Mouse (Mus musculus) G1E (cell line): Measurements from ENCODE around the gene Fibp. TPM values are rescaled to one million over a fixed set of nuclear protein-coding genes. Genes with fewer than 3 reads are reported as not detected.

Source experiments
- ATAC-seq: 2 replicates; pipeline ENCODE4 v1.8.0; 2016; ENCODE audit warnings: mild to moderate bottlenecking; ENCODE audit not compliant: insufficient number of reproducible peaks, poor library complexity, low FRiP score, severe bottlenecking; ENCODE audit errors: extremely low read depth
- DNase-seq: peaks from one replicate; pipeline ENCODE4 v3.0.0; 2012; ENCODE audit warnings: low spot score
- H3K27me3 ChIP-seq: 2 replicates; pipeline ENCODE4 v1.6.1; 2012; ENCODE audit warnings: mild to moderate bottlenecking, low read length, inconsistent platforms; ENCODE audit not compliant: insufficient read depth
- H3K36me3 ChIP-seq: replicated peaks from 2 replicates; pipeline ENCODE3; 2012; ENCODE audit warnings: mild to moderate bottlenecking, inconsistent platforms
- H3K4me1 ChIP-seq: 2 replicates; pipeline ENCODE4 v1.6.1; 2012; ENCODE audit warnings: low read depth, low read length, inconsistent platforms, mixed read lengths; ENCODE audit not compliant: insufficient read depth
- H3K4me3 ChIP-seq: 2 replicates; pipeline ENCODE4 v1.5.1; 2012; ENCODE audit warnings: low read depth, mild to moderate bottlenecking, inconsistent platforms, low read length, moderate library complexity, mixed read lengths
- H3K9me3 ChIP-seq: replicated peaks from 2 replicates; pipeline ENCODE4 v1.6.1; 2012; ENCODE audit warnings: inconsistent platforms
- CTCF ChIP-seq: IDR thresholded peaks from 2 replicates; pipeline ENCODE4 v1.5.1; 2012; ENCODE audit warnings: low read depth, low read length, inconsistent platforms, mixed read lengths
- GATA1 ChIP-seq: IDR thresholded peaks from 2 replicates; pipeline ENCODE4 v1.6.1; 2012; ENCODE audit warnings: borderline replicate concordance, low read length, inconsistent platforms, mixed read lengths
- GATA2 ChIP-seq: IDR thresholded peaks from 2 replicates; pipeline ENCODE4 v1.6.1; 2012; ENCODE audit warnings: low read depth, low read length, inconsistent platforms, borderline replicate concordance
- POLR2AphosphoS5 ChIP-seq: IDR thresholded peaks from 2 replicates; pipeline ENCODE4 v1.6.1; 2012; ENCODE audit warnings: low read depth, low read length, inconsistent platforms; ENCODE audit not compliant: insufficient replicate concordance
- TAL1 ChIP-seq: conservative IDR thresholded peaks from 2 replicates; pipeline ENCODE4 v1.6.1; 2012; ENCODE audit warnings: low read depth, low read length, inconsistent platforms, mixed read lengths
- polyA plus RNA-seq: library from polyadenylated mRNA; stranded (reverse); fragments of >175 nt; gene quantifications from 2 replicates; pipeline ENCODE4 v1.2.3, GENCODE M21; 2012
- total RNA-seq, 2 experiments: library from RNA; stranded (forward) in 1 of 2; stranded (reverse) in 1 of 2; fragments of 200-1000 nt in 1 of 2; fragments of >200 nt in 1 of 2; fragmentation: Nextera tagmentation in 1 of 2; gene quantifications; 2 replicates each; pipeline ENCODE4 v1.2.3; 2014 to 2017

Gene Fibp
- total and polyA plus RNA-seq, 3 experiments: 50.8 to 162 (median 71.8) TPM

DNA sequence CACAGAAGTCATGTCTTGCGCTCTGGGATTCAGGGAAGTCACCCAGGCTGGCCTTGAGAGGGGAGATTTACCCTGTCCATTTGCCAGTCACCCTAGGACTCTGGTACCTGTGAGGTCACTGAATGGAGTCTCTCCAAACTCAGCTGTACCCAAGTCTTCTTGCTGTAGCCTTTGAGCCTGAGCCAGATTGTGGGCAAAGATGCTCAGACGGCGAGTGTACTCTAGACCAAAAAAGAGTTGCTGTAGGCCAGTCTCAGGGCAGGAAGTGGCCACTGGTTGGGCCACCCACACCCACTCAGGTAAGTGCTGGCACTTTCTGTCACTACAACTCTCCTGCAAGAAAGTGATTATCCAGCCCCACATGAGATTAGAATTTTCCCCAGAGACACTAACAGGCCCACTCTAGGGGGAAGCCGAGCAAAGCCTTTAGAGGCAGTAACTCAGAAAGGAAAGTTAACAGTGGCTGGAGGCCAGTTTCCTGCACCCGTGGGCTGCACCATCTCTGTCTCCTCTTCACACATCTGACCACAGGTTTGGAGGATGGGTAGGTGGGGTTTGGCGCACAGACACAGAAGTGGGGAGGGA is 6.6 kb downstream of the Fibp start:
- peaks cover 64% of the 10 kb centered on the region for H3K36me3 ChIP-seq
- H3K4me1 ChIP-seq: peaks cover 25% of the 10 kb centered on the region
- no peak for ATAC-seq
- H3K9me3 ChIP-seq: no peaks in the 10 kb centered on the region
- no peak for DNase-seq
- H3K4me3 ChIP-seq: no peak overlapping the region
- H3K27me3 ChIP-seq: peaks cover 8% of the 10 kb centered on the region
- TF ChIP-seq CTCF (no peak), GATA1 (no peak)

DNA sequence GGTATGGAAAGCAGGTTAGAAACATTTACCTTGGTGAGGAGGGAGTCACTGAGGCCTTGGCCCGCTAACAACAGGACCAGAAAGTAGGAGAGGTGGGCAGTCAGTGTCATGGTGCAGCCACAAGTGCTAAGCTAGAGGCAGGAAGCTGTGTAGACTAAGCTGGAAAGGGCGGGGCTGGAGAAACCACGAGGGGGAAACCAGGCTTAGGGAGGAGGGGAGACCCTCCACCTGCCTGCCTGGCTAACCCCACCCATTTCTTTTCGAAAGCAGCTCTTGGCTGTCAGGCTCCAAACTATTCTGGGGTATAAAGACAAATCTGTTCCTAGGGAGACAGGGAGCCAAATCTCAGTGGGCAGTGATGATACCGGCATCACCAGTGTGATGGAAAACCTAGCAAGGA is 8.0 kb downstream of the Fibp start, which contains the start of gene Ctsw:
TSS of gene Ctsw (minus strand) at position 134 of the 400 bp plus-strand sequence.
- Histone ChIP-seq H3K27me3 (peaks cover 12% of the 10 kb centered on the region), H3K4me1 (peaks cover 23% of the 10 kb centered on the region), H3K9me3 (no peaks in the 10 kb centered on the region), H3K36me3 (peaks cover 50% of the 10 kb centered on the region), H3K4me3 (no peak within 1 kb of the TSS)
- TF ChIP-seq GATA1 (no peak), POLR2AphosphoS5 (no peak), CTCF (no peak), GATA2 (no peak), TAL1 (no peak)
- DNase-seq: no peak
- ATAC-seq: no peak

- ATAC-seq: no peak
- no peak overlapping the region for H3K4me3 ChIP-seq
These were observed 11.4 kb downstream of the Fibp start for GRCm38 (mm10) chr19:5471846-5472245.

GRCm38 (mm10) chr19:5472857-5473256 is 12.4 kb downstream of the Fibp start:
- DNase-seq (no peak), ATAC-seq (no peak)
- H3K27me3 ChIP-seq: peaks cover 50% of the 10 kb centered on the region

More at GRCm38 (mm10) chr19:5471846-5472245, 11.4 kb downstream of the Fibp start:
- Histone ChIP-seq H3K4me1 (peaks cover 26% of the 10 kb centered on the region), H3K9me3 (no peaks in the 10 kb centered on the region), H3K27me3 (peaks cover 43% of the 10 kb centered on the region), H3K36me3 (peaks cover 15% of the 10 kb centered on the region)
- TF ChIP-seq GATA2 (no peak), POLR2AphosphoS5 (no peak), GATA1 (no peak), CTCF (no peak), TAL1 (no peak)
- no peak for DNase-seq

GRCm38 (mm10) chr19:5473720-5474119 is 13.3 kb downstream of the Fibp start, which contains the start of gene Efemp2:
Gene Efemp2, plus strand, starts transcription at chr19:5473954.
- Histone ChIP-seq H3K4me3 (peak within 1 kb of the TSS; percentile 57; the same call in 1 of the 2 replicates), H3K4me1 (peaks cover 15% of the 10 kb centered on the region), H3K9me3 (no peaks in the 10 kb centered on the region), H3K27me3 (peaks cover 55% of the 10 kb centered on the region), H3K36me3 (no peaks in the 10 kb centered on the region)
- DNase-seq (peak; percentile 57), ATAC-seq (peak; percentile 22; the same call in 1 of the 2 replicates)
- TF ChIP-seq TAL1 (no peak), POLR2AphosphoS5 (no peak), GATA1 (no peak), CTCF (no peak), GATA2 (no peak)

More at GRCm38 (mm10) chr19:5472857-5473256, 12.4 kb downstream of the Fibp start:
- Histone ChIP-seq H3K4me1 (peaks cover 22% of the 10 kb centered on the region), H3K36me3 (peaks cover 5% of the 10 kb centered on the region), H3K4me3 (no peak overlapping the region), H3K9me3 (no peaks in the 10 kb centered on the region)
- no peak for TF ChIP-seq POLR2AphosphoS5
- TF ChIP-seq GATA1: no peak
- no peak for TF ChIP-seq GATA2
- TF ChIP-seq TAL1: no peak

GRCm38 (mm10) chr19:5474281-5475068 is 14.1 kb downstream of the Fibp start:
- no peak for TF ChIP-seq GATA1
- TF ChIP-seq CTCF: no peak
- no peak for TF ChIP-seq GATA2
- TF ChIP-seq POLR2AphosphoS5: no peak
- TF ChIP-seq TAL1: no peak
- DNase-seq: no peak
- no peaks in the 10 kb centered on the region for H3K9me3 ChIP-seq
- peaks cover 60% of the 10 kb centered on the region for H3K27me3 ChIP-seq
- peaks cover 15% of the 10 kb centered on the region for H3K4me1 ChIP-seq
- H3K4me3 ChIP-seq: peak overlapping the region; percentile 51; the same call in 1 of the 2 replicates
- no peaks in the 10 kb centered on the region for H3K36me3 ChIP-seq
- ATAC-seq: no peak
